Mouse (Mus musculus): ENCODE measurements around the gene Xbp1.
A peak's percentile ranks its signal among the peaks of the same experiment; 100 is the strongest.
"Not testable (repeated sequence)": the region's sequence is repeated elsewhere in the genome, so short reads cannot be mapped to it uniquely, and the experiment has no call there.

Gene Xbp1

GRCm38 (mm10) chr11:5520412-5521265 is at the start of gene Xbp1:
Gene Xbp1 (plus strand): TSS chr11:5520659.
- peak; percentile 97 for DNase-seq (ENCODE audit: low spot score)

- DNase-seq (ENCODE audit: low spot score) = peak; percentile 94
Measured at GRCm38 (mm10) chr11:5474130-5474529, 46.3 kb upstream of the Xbp1 start.

- not testable (repeated sequence) for DNase-seq (ENCODE audit: low spot score)
Measured at GRCm38 (mm10) chr11:5475556-5476118, 44.8 kb upstream of the Xbp1 start.

DNA sequence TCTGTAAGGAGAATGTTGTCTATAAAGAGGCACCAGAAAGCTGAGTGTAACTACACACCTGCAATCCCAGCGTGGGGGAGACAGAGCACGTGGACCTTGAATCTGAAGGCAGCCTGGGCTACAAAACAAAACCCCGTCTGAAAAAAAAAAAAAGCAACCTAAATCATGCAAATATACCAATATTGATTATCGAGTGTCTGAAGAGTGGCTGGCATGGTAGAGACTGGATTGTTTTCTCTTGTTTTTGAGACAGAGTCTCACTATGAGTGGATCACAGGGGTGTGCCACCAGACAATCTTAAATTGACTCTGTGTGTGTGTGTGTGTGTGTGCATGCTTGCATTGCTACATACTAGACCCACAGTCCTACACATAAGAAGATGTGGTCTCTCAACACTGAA is 43.7 kb upstream of the Xbp1 start:
- no peak for DNase-seq (ENCODE audit: low spot score)

GRCm38 (mm10) chr11:5478193-5478592 is 42.3 kb upstream of the Xbp1 start:
- no peak for DNase-seq (ENCODE audit: low spot score)

DNA sequence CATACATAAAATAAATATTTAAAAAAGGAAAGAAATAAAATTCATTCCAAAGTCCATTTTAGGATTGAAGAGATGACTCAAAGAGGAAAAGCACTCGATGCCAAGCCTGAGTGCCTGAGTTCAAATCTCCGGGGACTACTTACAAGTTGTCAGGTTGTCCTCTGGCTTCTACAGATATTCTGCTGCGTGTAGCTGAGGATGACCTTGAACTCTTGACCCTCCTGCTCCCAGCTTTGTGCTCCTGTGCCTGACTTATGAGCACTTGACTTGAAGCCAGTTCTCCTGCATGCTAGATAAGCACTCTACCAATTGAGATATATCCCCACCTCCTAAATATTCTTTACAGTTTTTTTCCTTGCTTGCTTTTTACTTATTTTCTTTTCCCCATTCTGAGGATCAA is 41.6 kb upstream of the Xbp1 start:
- DNase-seq (ENCODE audit: low spot score) = no peak

DNA sequence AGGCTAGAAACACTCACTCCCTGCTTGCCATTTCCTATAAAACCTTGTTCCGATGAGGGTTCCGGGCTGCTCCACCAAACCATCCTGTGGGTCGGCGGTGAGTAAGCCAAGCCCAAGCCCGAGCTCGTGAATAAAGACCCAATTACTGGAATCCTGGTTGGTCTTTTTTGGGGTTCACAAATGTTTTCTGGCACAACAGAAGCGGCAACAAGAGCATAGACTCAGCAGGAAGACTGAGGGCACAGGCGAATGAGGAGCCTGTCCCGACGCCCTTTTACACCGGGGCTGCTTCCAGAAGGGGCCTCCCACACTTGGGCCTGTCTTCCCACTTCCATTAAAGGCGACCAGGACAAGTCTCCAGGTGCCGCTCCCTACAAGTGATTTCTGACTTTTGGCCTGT is 37.9 kb upstream of the Xbp1 start:
- DNase-seq (ENCODE audit: low spot score) = no peak

- DNase-seq (ENCODE audit: low spot score) = peak; percentile 96
Measured at GRCm38 (mm10) chr11:5485193-5486011, 35.1 kb upstream of the Xbp1 start.

- not testable (repeated sequence) for DNase-seq (ENCODE audit: low spot score)
Measured at GRCm38 (mm10) chr11:5489433-5489832, 31.0 kb upstream of the Xbp1 start.

GRCm38 (mm10) chr11:5490989-5491656 is 29.3 kb upstream of the Xbp1 start:
- no peak for DNase-seq (ENCODE audit: low spot score)

DNA sequence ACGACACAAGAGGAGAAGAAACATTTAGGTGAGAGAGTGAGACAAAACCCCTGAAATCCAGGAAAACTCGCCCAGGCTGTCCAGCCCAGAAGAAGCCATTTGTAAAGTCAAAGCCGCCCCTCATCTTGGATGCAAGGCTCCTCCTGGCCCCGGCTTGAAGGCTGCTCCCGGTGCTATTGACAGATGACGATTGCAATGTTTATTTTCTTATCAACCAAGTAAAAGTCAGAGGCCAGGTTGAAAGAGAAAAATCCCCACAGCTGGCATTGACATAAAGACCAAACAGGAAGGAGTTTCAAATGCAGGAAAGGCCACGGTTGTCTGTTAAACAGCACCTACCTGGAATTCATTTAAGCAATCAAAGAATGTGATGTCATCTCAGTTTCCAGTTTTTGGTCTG is 28.5 kb upstream of the Xbp1 start:
- no peak for DNase-seq (ENCODE audit: low spot score)

DNA sequence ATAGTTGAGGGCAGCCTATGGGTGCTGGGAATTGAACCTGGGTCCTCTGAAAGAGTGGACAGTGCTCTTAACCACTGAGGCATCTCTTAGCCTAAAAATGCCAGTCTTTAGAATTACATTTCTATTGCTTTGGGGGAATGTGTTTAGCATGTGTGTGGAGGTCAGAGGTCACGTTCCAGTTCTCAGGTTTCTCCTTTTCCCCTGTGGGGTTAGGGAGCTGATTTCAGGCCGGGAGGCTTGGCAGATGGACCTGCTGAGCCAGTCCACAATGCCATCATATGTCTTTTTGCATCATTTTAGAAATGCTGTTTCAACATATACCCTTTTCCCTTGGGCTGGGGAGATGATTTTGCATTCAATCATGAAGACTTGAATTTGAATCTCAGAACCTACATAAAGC is 26.6 kb upstream of the Xbp1 start:
- DNase-seq (ENCODE audit: low spot score) = peak; percentile 71

- DNase-seq (ENCODE audit: low spot score) = no peak
Measured at GRCm38 (mm10) chr11:5495286-5495832, 25.1 kb upstream of the Xbp1 start.

DNA sequence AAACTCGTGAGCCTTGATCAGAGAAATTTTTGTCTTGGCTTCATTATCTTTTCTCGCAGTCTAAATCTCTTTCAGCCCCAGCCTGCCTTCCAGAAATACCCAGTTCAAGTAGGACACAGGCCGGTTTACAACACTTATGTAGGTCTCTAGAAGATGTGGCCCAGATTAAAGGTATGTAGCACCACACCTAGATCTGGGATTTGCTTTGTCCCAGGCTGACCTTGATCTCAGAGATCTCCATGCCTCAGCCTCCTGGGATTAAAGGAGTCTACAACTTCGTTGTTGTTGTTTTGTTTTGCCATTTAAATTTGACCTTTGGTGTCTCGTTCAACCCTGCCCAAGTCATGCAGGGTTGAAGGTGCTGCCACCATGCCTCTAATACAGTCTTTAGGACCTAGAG is 24.6 kb upstream of the Xbp1 start:
- no peak for DNase-seq (ENCODE audit: low spot score)

DNA sequence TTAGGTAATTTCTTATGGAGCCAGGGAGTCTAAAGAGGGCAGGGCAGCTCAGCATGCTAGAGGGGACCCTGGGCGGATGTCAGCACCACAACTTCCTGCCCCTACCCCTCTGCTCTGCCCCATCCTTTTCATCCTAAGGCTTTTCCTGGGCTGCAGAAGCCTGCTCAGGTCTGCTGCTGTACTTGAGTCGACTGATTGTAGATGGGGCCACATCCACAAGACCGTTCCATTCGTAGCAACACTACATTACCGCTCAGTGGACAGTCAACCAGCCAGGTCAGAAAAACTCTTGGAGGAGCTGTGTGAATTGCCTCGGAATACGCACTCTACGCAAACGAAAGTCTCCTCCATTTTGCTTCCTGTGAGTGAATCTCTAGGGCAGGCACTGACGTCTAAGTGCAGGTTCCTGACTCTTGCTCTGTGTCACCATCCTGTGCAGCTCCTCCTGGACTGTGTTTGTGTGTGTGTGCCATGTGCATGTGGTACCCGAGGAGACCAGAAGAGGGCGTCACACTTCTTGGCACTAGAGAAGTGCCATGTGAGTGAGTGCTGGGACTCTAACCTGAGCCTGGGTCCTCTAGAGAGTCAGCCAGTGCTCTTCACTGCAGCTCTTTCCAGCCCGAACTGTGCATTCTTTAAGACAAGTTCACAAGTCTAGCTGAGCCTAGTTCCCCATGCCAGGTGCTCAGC is 23.8 kb upstream of the Xbp1 start:
- no peak for DNase-seq (ENCODE audit: low spot score)

GRCm38 (mm10) chr11:5498422-5498821 is 22.0 kb upstream of the Xbp1 start:
- no peak for DNase-seq (ENCODE audit: low spot score)

GRCm38 (mm10) chr11:5498931-5499661 is 21.4 kb upstream of the Xbp1 start:
- DNase-seq (ENCODE audit: low spot score) = no peak

DNA sequence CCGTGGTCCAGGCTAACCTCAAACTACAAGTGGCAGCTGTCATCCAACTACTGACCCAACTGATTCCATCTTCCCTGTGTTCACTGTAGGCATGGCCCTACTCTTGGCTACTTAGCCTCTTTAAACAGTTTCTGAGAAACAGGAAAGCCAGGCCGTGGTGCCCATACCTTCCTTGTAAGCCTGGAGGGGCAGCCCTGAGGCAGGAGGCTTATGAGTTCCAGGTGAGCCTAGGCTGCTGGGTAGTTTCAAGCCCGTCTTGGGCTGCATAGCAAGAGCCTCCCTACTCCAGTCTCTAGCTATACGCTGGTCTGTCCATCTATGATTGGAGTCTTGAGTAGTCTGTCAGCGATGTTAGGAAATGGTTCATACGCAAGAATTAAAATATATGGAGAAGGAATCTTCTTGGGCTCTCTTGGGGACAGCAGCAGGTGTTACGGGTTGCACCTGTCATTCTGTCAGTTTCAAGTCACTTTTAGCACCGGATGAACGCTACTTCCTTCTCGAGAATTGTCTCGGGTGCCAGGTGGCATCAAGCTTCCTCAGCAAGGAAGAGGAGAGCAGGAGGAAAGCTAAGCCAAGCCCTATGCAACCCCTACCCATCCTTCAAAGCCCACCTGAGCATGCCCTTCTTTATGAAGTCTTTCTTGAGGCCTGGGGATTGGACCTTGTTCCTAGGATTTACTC is 20.4 kb upstream of the Xbp1 start:
- no peak for DNase-seq (ENCODE audit: low spot score)

DNA sequence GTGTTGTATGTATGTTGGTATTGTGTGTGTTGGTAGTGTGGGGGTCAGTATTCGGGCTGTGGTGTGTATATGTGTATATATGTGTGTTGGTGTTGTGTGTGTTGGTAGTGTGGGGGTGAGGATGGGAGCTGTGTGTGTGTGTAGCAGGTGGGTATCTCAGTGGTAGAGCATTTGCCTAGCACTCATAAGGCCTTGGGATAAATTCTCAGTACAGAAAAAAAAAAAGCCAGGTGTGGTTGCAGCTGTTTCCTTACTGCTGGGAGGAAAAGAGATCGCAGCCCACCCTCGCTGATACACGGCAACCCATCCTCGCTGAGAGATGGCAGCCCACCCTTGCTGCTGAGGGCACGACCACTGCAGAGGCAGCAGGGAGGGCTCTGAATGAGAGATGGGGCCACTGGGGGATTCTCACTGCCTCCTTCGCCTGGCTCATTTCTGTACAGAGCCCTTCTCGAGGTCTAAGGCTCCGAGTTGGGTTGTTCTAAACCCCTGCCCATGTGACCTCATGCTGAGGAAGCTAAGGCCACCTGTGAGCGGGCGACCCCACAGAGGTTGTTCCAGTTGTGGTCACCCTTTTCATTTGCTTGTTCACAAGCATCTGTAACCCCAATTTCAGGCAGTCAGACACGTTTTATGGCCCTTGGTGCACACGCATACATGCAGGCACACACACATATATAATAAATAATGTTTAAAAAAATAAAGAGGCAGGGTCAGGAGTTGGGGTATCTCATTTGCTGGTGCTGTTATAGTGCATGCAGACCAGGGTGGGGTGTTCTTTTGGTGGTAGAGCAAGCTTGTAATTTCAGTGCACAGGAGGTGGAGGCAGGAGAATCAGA is 19.3 kb upstream of the Xbp1 start:
- no peak for DNase-seq (ENCODE audit: low spot score)

Data from embryo, embryonic 10.5 days (tissue).